ENCODE assay signal across 9 mouse cellular contexts in the genomic region with DNA sequence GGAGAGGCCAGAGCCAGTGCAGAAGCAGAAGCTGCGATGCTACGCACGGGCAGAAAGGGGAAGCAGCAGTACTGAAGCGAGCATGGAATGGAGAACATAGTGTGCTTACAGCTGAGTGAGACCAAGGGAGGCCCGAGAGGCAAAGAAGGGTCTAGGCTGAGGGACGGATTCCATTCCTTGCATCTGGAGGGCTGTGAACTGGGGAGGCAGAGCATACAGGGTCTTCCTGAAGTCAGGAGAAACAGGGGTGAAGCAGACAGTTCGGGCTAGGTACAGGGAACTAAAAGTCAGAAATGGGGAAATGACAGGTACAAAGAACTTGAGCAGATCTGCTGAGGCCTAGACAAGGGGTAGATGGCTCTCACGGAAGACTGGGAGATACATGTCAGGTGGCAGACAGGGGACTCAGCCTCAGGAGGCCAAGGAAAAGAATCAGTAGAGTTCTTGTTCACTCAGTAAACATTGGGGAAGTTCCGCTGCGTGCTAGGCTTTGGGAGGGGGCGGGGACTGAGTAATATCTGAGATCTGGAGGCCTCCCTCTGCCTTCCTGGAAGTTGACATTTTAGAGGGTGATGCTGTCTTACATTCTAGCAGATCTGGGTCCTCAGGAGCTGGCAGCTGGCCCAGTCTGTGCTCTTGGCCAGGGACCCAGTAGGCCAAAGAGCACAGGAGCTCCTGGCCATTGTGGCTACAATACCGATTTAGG. TPM values are rescaled to one million over a fixed set of nuclear protein-coding genes. Genes with fewer than 3 reads are reported as not detected.
A peak's percentile ranks its signal among the peaks of the same experiment; 100 is the strongest.
DNase-seq lines count a peak whose midpoint lies in the region; ATAC-seq and TF ChIP-seq lines count a peak whose summit lies in the region.
"Had no signal": no experiment of that assay in that cellular context is flagged by ENCODE, and none has a peak within 500 bp of the region (broad histone marks: within the 10 kb centered on the region; RNA-seq: fewer than 3 reads in every experiment).

No protein-coding gene starts in this region.

- no peak for TF ChIP-seq CTCF in lung, embryonic 14.5 days (IDR thresholded peaks at IDR 0.05; ENCODE audit: low read depth)

- H3K4me2 ChIP-seq in lung, embryonic 14.5 days = peak overlapping the region; percentile 15
- H3K4me2 ChIP-seq: neural tube, embryonic 12.5 days had no signal

- no peak overlapping the region for H3K4me3 ChIP-seq in lung, embryonic 14.5 days (ENCODE audit: low read depth, low read length)
- H3K4me3 ChIP-seq: neural tube, embryonic 12.5 days had no signal

- H3K9me3 ChIP-seq in lung, embryonic 14.5 days (ENCODE audit: low read depth, low read length) = no peaks in the 10 kb centered on the region
- H3K9me3 ChIP-seq: neural tube, embryonic 12.5 days had no signal

- peak; percentile 74 for DNase-seq in left cerebral cortex, postnatal 4 days
- no peak for DNase-seq in left cerebral cortex, adult 8-10 months (ENCODE audit: low spot score in 2 of 2)
- peak; percentile 94 for DNase-seq in adrenal gland, adult 2 months
- peak; percentile 83 for DNase-seq in gastrocnemius, adult 18-20 months (ENCODE audit: low spot score)
- DNase-seq in induced T-regulatory cell, adult 2 months (ENCODE audit: low read depth) = peak; percentile 82
- peak; percentile 87 for DNase-seq in lung, embryonic 14.5 days
- peak; percentile 57 to 61 for DNase-seq in spleen, adult 18-20 months
- DNase-seq in left cerebral cortex, adult 11 months (ENCODE audit: low spot score) = no peak

- ATAC-seq in lung, embryonic 14.5 days (ENCODE audit: insufficient read depth) = peak; percentile 73

- intact Hi-C loops in left cerebral cortex, postnatal 4 days (cut with DNase I) = no loop called here

- no peak overlapping the region for H3K9ac ChIP-seq in lung, embryonic 14.5 days
- H3K9ac ChIP-seq: neural tube, embryonic 12.5 days had no signal

- WGBS in lung, embryonic 14.5 days = 57% methylated on average over 12 of the region's 12 CpGs

- H3K27me3 ChIP-seq in lung, embryonic 14.5 days (ENCODE audit: insufficient read depth, low read length) = no peaks in the 10 kb centered on the region
- H3K27me3 ChIP-seq: neural tube, embryonic 12.5 days had no signal

- H3K36me3 ChIP-seq in lung, embryonic 14.5 days (ENCODE audit: insufficient read depth) = peaks cover 51% of the 10 kb centered on the region

- peak overlapping the region; percentile 75 for H3K27ac ChIP-seq in lung, embryonic 14.5 days (ENCODE audit: low read depth)
- H3K27ac ChIP-seq: neural tube, embryonic 12.5 days had no signal

- peaks cover 19% of the 10 kb centered on the region; the same call in 1 of the 2 replicates for H3K4me1 ChIP-seq in lung, embryonic 14.5 days (ENCODE audit: insufficient read depth)

RNA-seq across cellular contexts. Expression of gene Lipe, which starts 12.5 kb away (rescaled TPM):
- total RNA-seq in left cerebral cortex, postnatal 4 days (2021) = 1 to 10 TPM; 8.3 to 9.0 TPM
- total RNA-seq in left cerebral cortex, adult 8-10 months (2022) = 10 to 100 TPM in 1 of 4 experiments, 1 to 10 TPM in 3; 8.2 to 10.7 (median 8.8) TPM
- total RNA-seq in adrenal gland, adult 2 months (2021) = 100 to 1,000 TPM; 372 to 462 TPM
- 471 and 632 TPM in 2 replicates for polyA plus RNA-seq in adrenal gland, adult 2 months (2012; rRNA removed)
- total RNA-seq in gastrocnemius, adult 18-20 months (2021) = 10 to 100 TPM; 21.3 to 22.7 TPM
- 3.8 and 4.0 TPM in 2 replicates for polyA plus RNA-seq in lung, embryonic 14.5 days (2014; fragmentation: Nextera tagmentation; extraction: Ambion mirVana)

RNA-seq across cellular contexts. Expression of gene Cnfn, which starts 16.5 kb away (rescaled TPM):
- total RNA-seq in left cerebral cortex, postnatal 4 days (2021) = not detected
- total RNA-seq in left cerebral cortex, adult 8-10 months (2022) = not detected
- not detected for total RNA-seq in adrenal gland, adult 2 months (2021)
- 1.8 TPM in 1 of 2 replicates, not detected in the other for polyA plus RNA-seq in adrenal gland, adult 2 months (2012; rRNA removed)
- not detected for total RNA-seq in gastrocnemius, adult 18-20 months (2021)
- polyA plus RNA-seq in lung, embryonic 14.5 days (2014; fragmentation: Nextera tagmentation; extraction: Ambion mirVana) = not detected in 2 replicates
- polyA plus RNA-seq: neural tube, embryonic 12.5 days had no signal

RNA-seq across cellular contexts. Expression of gene Cxcl17, which starts 26.7 kb away (rescaled TPM):
- not detected for total RNA-seq in left cerebral cortex, postnatal 4 days (2021)
- total RNA-seq in left cerebral cortex, adult 8-10 months (2022) = not detected
- not detected for total RNA-seq in adrenal gland, adult 2 months (2021)
- polyA plus RNA-seq in adrenal gland, adult 2 months (2012; rRNA removed) = not detected in 2 replicates
- not detected for total RNA-seq in gastrocnemius, adult 18-20 months (2021)
- not detected in 2 replicates for polyA plus RNA-seq in lung, embryonic 14.5 days (2014; fragmentation: Nextera tagmentation; extraction: Ambion mirVana)

Comparison
In these comparisons a context has a peak if more than half of its experiments do, and no peak if none do; other contexts are left out.
1. DNase-seq: peak in left cerebral cortex, postnatal 4 days (single experiment), adrenal gland, adult 2 months (single experiment), gastrocnemius, adult 18-20 months (single experiment), induced T-regulatory cell, adult 2 months (single experiment), lung, embryonic 14.5 days (single experiment) and spleen, adult 18-20 months (2 of 2); none in left cerebral cortex, adult 8-10 months (0 of 2) and left cerebral cortex, adult 11 months (single experiment).
2. RNA of gene Lipe, which starts 12.5 kb away (total RNA-seq): 372 to 462 TPM in adrenal gland, adult 2 months; 21.3 to 22.7 TPM in gastrocnemius, adult 18-20 months, 8.2 to 10.7 TPM in left cerebral cortex, adult 8-10 months and 8.3 to 9.0 TPM in left cerebral cortex, postnatal 4 days; every median in the first group is over 10 times any median in the second.